Mouse (Mus musculus) cortical plate, adult 2 months (tissue): ENCODE results near the gene Sycp2.
A peak's percentile ranks its signal among the peaks of the same experiment; 100 is the strongest.

Experiments
- CTCF ChIP-seq: fragments of 200-500 bp; IDR thresholded peaks from 2 replicates; pipeline ENCODE4 v1.5.1; 2011; ENCODE audit warnings: mild to moderate bottlenecking, control low read depth, low read length; ENCODE audit not compliant: insufficient read depth; ENCODE audit errors: extremely low read depth
- POLR2A ChIP-seq: fragments of 200-500 bp; IDR thresholded peaks from 2 replicates; pipeline ENCODE4 v1.6.1; 2011; ENCODE audit warnings: mild to moderate bottlenecking, low read length, control low read depth; ENCODE audit not compliant: insufficient read depth; ENCODE audit errors: extremely low read depth

DNA sequence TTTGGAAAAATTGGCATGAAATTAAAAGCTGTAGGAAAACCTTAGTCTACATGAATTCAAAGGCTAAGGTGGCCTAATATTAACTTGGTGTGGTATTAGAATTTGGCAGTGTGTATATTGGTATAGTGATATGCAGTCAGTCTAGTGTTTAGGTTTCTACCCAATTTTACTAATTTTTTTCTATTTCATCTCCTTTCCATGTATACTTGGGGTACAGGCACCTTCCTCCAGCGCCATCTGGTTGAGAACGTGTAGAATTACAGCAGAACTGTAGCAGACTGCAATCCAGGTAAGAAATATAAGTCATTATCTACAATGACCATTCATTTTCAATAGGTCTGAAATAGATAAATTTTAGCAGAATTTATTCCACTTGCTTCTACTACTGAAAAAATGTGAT, 68.4 kb downstream of the Sycp2 start:
- TF ChIP-seq POLR2A (no peak), CTCF (peak; percentile 56)
